Mouse (Mus musculus): ENCODE measurements around the gene Fate1.

DNA sequence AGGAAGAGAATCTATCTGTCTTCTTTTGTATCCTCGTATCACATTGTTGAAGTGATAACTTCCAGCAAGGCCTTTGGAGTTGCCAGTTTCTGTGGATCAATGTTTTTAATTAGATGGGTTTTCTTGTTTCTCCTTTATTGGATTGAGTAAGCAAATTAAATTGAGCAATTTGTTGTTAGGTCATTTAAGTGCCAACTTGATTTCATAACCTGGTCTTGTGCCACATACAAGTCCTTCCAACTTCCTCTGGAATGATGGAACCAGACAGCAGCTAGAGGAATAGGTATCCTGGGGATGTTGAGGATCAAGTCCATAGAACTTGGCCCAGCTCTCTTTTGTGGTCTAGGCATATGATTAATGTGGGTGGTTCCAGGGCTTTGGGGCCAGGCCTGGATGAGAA lies 49.5 kb downstream of the Fate1 start:
- TF ChIP-seq ZC3H11A (IDR thresholded peaks at IDR 0.05; ENCODE audit: borderline replicate concordance, low read depth, low read length) (no peak), HCFC1 (IDR thresholded peaks at IDR 0.05; ENCODE audit: borderline replicate concordance, insufficient read depth, low read length) (no peak), ZNF384 (IDR thresholded peaks at IDR 0.05; ENCODE audit: low read depth, low read length) (no peak), MAFK (IDR thresholded peaks at IDR 0.05; ENCODE audit: insufficient read depth, low read depth, low read length) (no peak)

Data from ES-E14 (cell line).